Mouse (Mus musculus): ENCODE measurements at regions not wholly inside any gene's neighbourhood (a gene's known extent, or its start where the extent isn't known, plus 50 kb on each side); places are given as distances from the start of the nearest gene placed in this dataset.

DNA sequence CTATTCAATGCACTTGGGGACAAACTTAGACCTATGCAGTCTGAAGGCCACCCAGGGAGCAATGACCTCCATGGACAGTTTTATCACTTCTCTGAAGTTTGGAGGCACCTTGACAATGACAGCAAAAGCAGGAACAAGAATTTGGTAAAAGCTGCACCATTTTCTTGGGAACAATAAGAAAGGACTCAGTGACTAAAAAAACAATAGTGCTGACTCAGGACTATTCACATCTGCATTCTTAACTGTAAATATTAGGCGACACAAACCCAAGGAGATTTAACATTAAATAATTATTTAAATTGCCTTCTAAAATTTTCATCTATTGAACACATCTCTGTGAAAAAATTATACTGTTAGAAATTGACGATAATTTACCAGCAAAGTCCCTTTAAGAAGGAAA is 356.2 kb downstream of the Nup35 start:
- DNase-seq (ENCODE audit: low read depth), result no peak

DNA sequence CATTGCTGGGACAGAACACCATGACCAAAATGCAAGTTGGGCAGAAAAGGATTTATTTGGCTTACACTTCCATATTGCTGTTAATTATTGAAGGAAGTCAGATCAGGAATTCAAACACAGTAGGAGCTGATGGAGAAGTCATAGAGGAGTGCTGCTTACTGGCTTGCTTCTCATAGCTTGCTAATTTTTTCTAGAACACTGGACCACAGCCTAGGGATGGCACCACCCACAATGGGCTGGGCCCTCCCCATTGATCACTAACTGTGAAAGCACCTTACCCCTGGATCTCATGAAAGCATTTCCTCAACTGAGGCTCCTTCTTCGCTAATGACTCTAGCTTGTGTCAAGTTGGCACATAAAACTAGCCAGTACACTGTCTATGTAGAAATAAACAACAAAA is 381.3 kb downstream of the Nup35 start:
- DNase-seq (ENCODE audit: low read depth), result no peak

DNA sequence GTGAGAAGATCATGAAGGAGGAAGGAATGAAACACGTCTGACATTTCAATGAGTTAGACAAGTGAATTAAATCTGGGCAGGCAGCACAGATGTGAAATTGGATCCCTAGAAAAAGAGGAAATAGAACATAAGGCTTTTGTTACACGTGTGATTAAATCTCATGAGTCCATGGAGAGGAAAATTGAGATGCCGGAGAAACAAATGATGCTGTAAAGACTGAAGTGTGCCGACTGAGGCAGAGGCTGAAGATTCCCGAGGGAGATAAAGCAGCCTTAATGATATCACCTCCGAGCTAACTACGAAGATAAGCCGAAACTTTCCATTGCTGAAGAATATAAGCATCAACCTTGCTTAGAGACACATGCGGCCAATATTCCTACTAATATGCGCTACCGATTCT is 390.0 kb downstream of the Nup35 start:
- DNase-seq (ENCODE audit: low read depth), result no peak

DNA sequence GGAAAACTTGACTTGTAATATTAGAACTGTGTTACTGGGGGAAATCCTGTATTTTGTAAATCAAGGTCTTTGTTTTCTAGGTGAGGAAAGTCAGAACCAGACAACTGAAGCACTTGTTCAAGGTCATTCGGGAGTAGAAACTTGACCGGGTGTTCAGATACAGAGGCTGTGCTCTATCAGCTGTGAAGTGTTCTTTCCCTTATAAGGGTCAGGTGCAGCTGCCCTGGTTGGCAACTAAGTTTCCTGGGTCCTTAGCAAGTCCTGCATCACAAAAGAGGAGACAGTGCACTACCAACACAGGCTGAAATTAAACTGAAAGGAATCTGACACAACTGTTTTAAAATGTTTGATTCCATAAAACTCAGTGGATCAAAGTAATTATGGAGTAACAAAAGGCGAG is 406.6 kb downstream of the Nup35 start:
- DNase-seq (ENCODE audit: low read depth), result no peak
